Mouse (Mus musculus): ENCODE results near the gene Srbd1.
A peak's percentile ranks its signal among the peaks of the same experiment; 100 is the strongest.

GRCm38 (mm10) chr17:86125908-86126307 lies 19.1 kb downstream of the Srbd1 start:
- TF ChIP-seq CTCF (IDR thresholded peaks at IDR 0.05; ENCODE audit: low read depth, low read length) (peak; percentile 31), POLR2A (IDR thresholded peaks at IDR 0.05; ENCODE audit: insufficient read depth, low read length) (no peak), EP300 (IDR thresholded peaks at IDR 0.05; ENCODE audit: insufficient read depth, low read depth, low read length) (no peak)
